Mouse (Mus musculus): ENCODE results near the gene Phgdh. TPM values are rescaled to one million over a fixed set of nuclear protein-coding genes. Genes with fewer than 3 reads are reported as not detected.

Phgdh gene
- total and polyA plus RNA-seq, 3 experiments = not detected

GRCm38 (mm10) chr3:98381677-98382245 lies 42.0 kb upstream of the Phgdh start:
- peaks cover 57% of the 10 kb centered on the region for H3K9me3 ChIP-seq (replicated peaks)
- H3K36me3 ChIP-seq (replicated peaks) = no peaks in the 10 kb centered on the region
- no peak for DNase-seq (ENCODE audit: low spot score)
- no peak overlapping the region for H3K4me3 ChIP-seq (ENCODE audit: low read depth, low read length)
- no peaks in the 10 kb centered on the region for H3K4me1 ChIP-seq (ENCODE audit: insufficient read depth, low read depth, low read length)
- H3K27me3 ChIP-seq (ENCODE audit: insufficient read depth, low read length) = no peaks in the 10 kb centered on the region
- no peak for ATAC-seq (ENCODE audit: extremely low read depth, insufficient number of reproducible peaks, low FRiP score, poor library complexity, severe bottlenecking)
- TF ChIP-seq CTCF (IDR thresholded peaks at IDR 0.05; ENCODE audit: low read depth, low read length) (no peak), GATA1 (IDR thresholded peaks at IDR 0.05; ENCODE audit: borderline replicate concordance, low read length) (no peak), POLR2AphosphoS5 (IDR thresholded peaks at IDR 0.05; ENCODE audit: insufficient replicate concordance, low read depth, low read length) (no peak), TAL1 (conservative IDR thresholded peaks at IDR 0.05; ENCODE audit: low read depth, low read length) (no peak), GATA2 (IDR thresholded peaks at IDR 0.05; ENCODE audit: borderline replicate concordance, low read depth, low read length) (no peak)

GRCm38 (mm10) chr3:98379236-98379635 lies 39.4 kb upstream of the Phgdh start:
- TF ChIP-seq TAL1 (conservative IDR thresholded peaks at IDR 0.05; ENCODE audit: low read depth, low read length) = no peak
- no peak for TF ChIP-seq POLR2AphosphoS5 (IDR thresholded peaks at IDR 0.05; ENCODE audit: insufficient replicate concordance, low read depth, low read length)
- TF ChIP-seq GATA1 (IDR thresholded peaks at IDR 0.05; ENCODE audit: borderline replicate concordance, low read length) = no peak
- no peak for TF ChIP-seq GATA2 (IDR thresholded peaks at IDR 0.05; ENCODE audit: borderline replicate concordance, low read depth, low read length)
- TF ChIP-seq CTCF (IDR thresholded peaks at IDR 0.05; ENCODE audit: low read depth, low read length) = no peak
- H3K9me3 ChIP-seq (replicated peaks) = peaks cover 52% of the 10 kb centered on the region
- DNase-seq (ENCODE audit: low spot score) = no peak
- no peaks in the 10 kb centered on the region for H3K4me1 ChIP-seq (ENCODE audit: insufficient read depth, low read depth, low read length)
- ATAC-seq (ENCODE audit: extremely low read depth, insufficient number of reproducible peaks, low FRiP score, poor library complexity, severe bottlenecking) = no peak
- no peak overlapping the region for H3K4me3 ChIP-seq (ENCODE audit: low read depth, low read length)
- H3K36me3 ChIP-seq (replicated peaks) = no peaks in the 10 kb centered on the region
- no peaks in the 10 kb centered on the region for H3K27me3 ChIP-seq (ENCODE audit: insufficient read depth, low read length)

GRCm38 (mm10) chr3:98378267-98378666 lies 38.5 kb upstream of the Phgdh start:
- no peak for TF ChIP-seq TAL1 (conservative IDR thresholded peaks at IDR 0.05; ENCODE audit: low read depth, low read length)
- no peak for TF ChIP-seq GATA2 (IDR thresholded peaks at IDR 0.05; ENCODE audit: borderline replicate concordance, low read depth, low read length)
- no peak for TF ChIP-seq POLR2AphosphoS5 (IDR thresholded peaks at IDR 0.05; ENCODE audit: insufficient replicate concordance, low read depth, low read length)
- TF ChIP-seq CTCF (IDR thresholded peaks at IDR 0.05; ENCODE audit: low read depth, low read length) = no peak
- no peak for TF ChIP-seq GATA1 (IDR thresholded peaks at IDR 0.05; ENCODE audit: borderline replicate concordance, low read length)
- Histone ChIP-seq H3K9me3 (replicated peaks) (peaks cover 47% of the 10 kb centered on the region), H3K4me3 (ENCODE audit: low read depth, low read length) (no peak overlapping the region), H3K36me3 (replicated peaks) (no peaks in the 10 kb centered on the region), H3K4me1 (ENCODE audit: insufficient read depth, low read depth, low read length) (no peaks in the 10 kb centered on the region), H3K27me3 (ENCODE audit: insufficient read depth, low read length) (no peaks in the 10 kb centered on the region)
- ATAC-seq (ENCODE audit: extremely low read depth, insufficient number of reproducible peaks, low FRiP score, poor library complexity, severe bottlenecking) (no peak), DNase-seq (ENCODE audit: low spot score) (no peak)

GRCm38 (mm10) chr3:98374980-98375379 lies 35.2 kb upstream of the Phgdh start:
- peaks cover 38% of the 10 kb centered on the region for H3K9me3 ChIP-seq (replicated peaks)
- H3K4me3 ChIP-seq (ENCODE audit: low read depth, low read length) = no peak overlapping the region
- H3K36me3 ChIP-seq (replicated peaks) = no peaks in the 10 kb centered on the region
- no peak for DNase-seq (ENCODE audit: low spot score)
- no peaks in the 10 kb centered on the region for H3K27me3 ChIP-seq (ENCODE audit: insufficient read depth, low read length)
- no peaks in the 10 kb centered on the region for H3K4me1 ChIP-seq (ENCODE audit: insufficient read depth, low read depth, low read length)
- TF ChIP-seq CTCF (IDR thresholded peaks at IDR 0.05; ENCODE audit: low read depth, low read length) (no peak), POLR2AphosphoS5 (IDR thresholded peaks at IDR 0.05; ENCODE audit: insufficient replicate concordance, low read depth, low read length) (no peak), GATA1 (IDR thresholded peaks at IDR 0.05; ENCODE audit: borderline replicate concordance, low read length) (no peak), GATA2 (IDR thresholded peaks at IDR 0.05; ENCODE audit: borderline replicate concordance, low read depth, low read length) (no peak), TAL1 (conservative IDR thresholded peaks at IDR 0.05; ENCODE audit: low read depth, low read length) (no peak)
- ATAC-seq (ENCODE audit: extremely low read depth, insufficient number of reproducible peaks, low FRiP score, poor library complexity, severe bottlenecking) = no peak

- Histone ChIP-seq H3K4me3 (ENCODE audit: low read depth, low read length) (no peak overlapping the region), H3K27me3 (ENCODE audit: insufficient read depth, low read length) (no peaks in the 10 kb centered on the region), H3K36me3 (replicated peaks) (no peaks in the 10 kb centered on the region), H3K9me3 (replicated peaks) (peaks cover 34% of the 10 kb centered on the region), H3K4me1 (ENCODE audit: insufficient read depth, low read depth, low read length) (no peaks in the 10 kb centered on the region)
- no peak for ATAC-seq (ENCODE audit: extremely low read depth, insufficient number of reproducible peaks, low FRiP score, poor library complexity, severe bottlenecking)
- TF ChIP-seq CTCF (IDR thresholded peaks at IDR 0.05; ENCODE audit: low read depth, low read length) = no peak
- no peak for TF ChIP-seq GATA2 (IDR thresholded peaks at IDR 0.05; ENCODE audit: borderline replicate concordance, low read depth, low read length)
- no peak for TF ChIP-seq GATA1 (IDR thresholded peaks at IDR 0.05; ENCODE audit: borderline replicate concordance, low read length)
- no peak for TF ChIP-seq TAL1 (conservative IDR thresholded peaks at IDR 0.05; ENCODE audit: low read depth, low read length)
- no peak for TF ChIP-seq POLR2AphosphoS5 (IDR thresholded peaks at IDR 0.05; ENCODE audit: insufficient replicate concordance, low read depth, low read length)
- DNase-seq (ENCODE audit: low spot score) = no peak
Measured at GRCm38 (mm10) chr3:98374062-98374719, 34.4 kb upstream of the Phgdh start.

- no peak for DNase-seq (ENCODE audit: low spot score)
- no peaks in the 10 kb centered on the region for H3K36me3 ChIP-seq (replicated peaks)
- no peak for ATAC-seq (ENCODE audit: extremely low read depth, insufficient number of reproducible peaks, low FRiP score, poor library complexity, severe bottlenecking)
- TF ChIP-seq CTCF (IDR thresholded peaks at IDR 0.05; ENCODE audit: low read depth, low read length) = no peak
- H3K4me3 ChIP-seq (ENCODE audit: low read depth, low read length) = no peak overlapping the region
- no peaks in the 10 kb centered on the region for H3K27me3 ChIP-seq (ENCODE audit: insufficient read depth, low read length)
- peaks cover 35% of the 10 kb centered on the region for H3K9me3 ChIP-seq (replicated peaks)
- no peaks in the 10 kb centered on the region for H3K4me1 ChIP-seq (ENCODE audit: insufficient read depth, low read depth, low read length)
Measured at GRCm38 (mm10) chr3:98368776-98369175, 29.0 kb upstream of the Phgdh start.
